Mouse (Mus musculus): ENCODE measurements around the gene Tff3. TPM values are rescaled to one million over a fixed set of nuclear protein-coding genes. Genes with fewer than 3 reads are reported as not detected.

Gene Tff3
- polyA plus RNA-seq, 1 experiment from 2014 or later, result 426 TPM

- Histone ChIP-seq H3K4me2 (ENCODE audit: low read length) (no peak overlapping the region), H3K9me3 (ENCODE audit: control insufficient read depth, low read length) (no peaks in the 10 kb centered on the region), H3K36me3 (ENCODE audit: control insufficient read depth, insufficient read depth, low read length) (no peaks in the 10 kb centered on the region), H3K4me1 (replicated peaks; ENCODE audit: control insufficient read depth, insufficient read depth, low read length) (no peaks in the 10 kb centered on the region), H3K9ac (ENCODE audit: low read length) (no peak overlapping the region), H3K27ac (ENCODE audit: low read depth) (no peak overlapping the region), H3K4me3 (ENCODE audit: low read depth, low read length) (no peak overlapping the region), H3K27me3 (replicated peaks; ENCODE audit: control insufficient read depth, insufficient read depth, low read length) (no peaks in the 10 kb centered on the region)
- ATAC-seq (replicated peaks; ENCODE audit: low FRiP score, low TSS enrichment, low read depth) (no peak), DNase-seq (ENCODE audit: low spot score) (no peak)
- WGBS, result 47% methylated on average over 6 of the region's 6 CpGs
These were observed 13.4 kb downstream of the Tff3 start for GRCm38 (mm10) chr17:31116063-31116462.

- ATAC-seq (replicated peaks; ENCODE audit: low FRiP score, low TSS enrichment, low read depth) (no peak), DNase-seq (ENCODE audit: low spot score) (no peak)
- Histone ChIP-seq H3K27ac (ENCODE audit: low read depth) (no peak overlapping the region), H3K4me1 (replicated peaks; ENCODE audit: control insufficient read depth, insufficient read depth, low read length) (no peaks in the 10 kb centered on the region), H3K4me2 (ENCODE audit: low read length) (no peak overlapping the region), H3K9me3 (ENCODE audit: control insufficient read depth, low read length) (no peaks in the 10 kb centered on the region), H3K4me3 (ENCODE audit: low read depth, low read length) (no peak overlapping the region), H3K9ac (ENCODE audit: low read length) (no peak overlapping the region), H3K36me3 (ENCODE audit: control insufficient read depth, insufficient read depth, low read length) (no peaks in the 10 kb centered on the region), H3K27me3 (replicated peaks; ENCODE audit: control insufficient read depth, insufficient read depth, low read length) (no peaks in the 10 kb centered on the region)
- WGBS, result 73% methylated on average over 9 of the region's 9 CpGs
These were observed 16.1 kb downstream of the Tff3 start for GRCm38 (mm10) chr17:31113191-31113856.

- DNase-seq (ENCODE audit: low spot score) (no peak), ATAC-seq (replicated peaks; ENCODE audit: low FRiP score, low TSS enrichment, low read depth) (no peak)
- WGBS, result 88% methylated on average over 15 of the region's 15 CpGs
These were observed 21.1 kb downstream of the Tff3 start for GRCm38 (mm10) chr17:31108388-31108787.

GRCm38 (mm10) chr17:31103823-31104222, 25.6 kb downstream of the Tff3 start:
- ATAC-seq (replicated peaks; ENCODE audit: low FRiP score, low TSS enrichment, low read depth) (no peak), DNase-seq (ENCODE audit: low spot score) (no peak)
- Histone ChIP-seq H3K27ac (ENCODE audit: low read depth) (no peak overlapping the region), H3K36me3 (ENCODE audit: control insufficient read depth, insufficient read depth, low read length) (no peaks in the 10 kb centered on the region), H3K27me3 (replicated peaks; ENCODE audit: control insufficient read depth, insufficient read depth, low read length) (no peaks in the 10 kb centered on the region), H3K4me1 (replicated peaks; ENCODE audit: control insufficient read depth, insufficient read depth, low read length) (no peaks in the 10 kb centered on the region), H3K4me2 (ENCODE audit: low read length) (no peak overlapping the region), H3K9me3 (ENCODE audit: control insufficient read depth, low read length) (no peaks in the 10 kb centered on the region), H3K4me3 (ENCODE audit: low read depth, low read length) (no peak overlapping the region), H3K9ac (ENCODE audit: low read length) (no peak overlapping the region)
- 83% methylated on average over 8 of the region's 8 CpGs for WGBS

More at GRCm38 (mm10) chr17:31108388-31108787, 21.1 kb downstream of the Tff3 start:
- Histone ChIP-seq H3K4me2 (ENCODE audit: low read length) (no peak overlapping the region), H3K36me3 (ENCODE audit: control insufficient read depth, insufficient read depth, low read length) (no peaks in the 10 kb centered on the region), H3K4me3 (ENCODE audit: low read depth, low read length) (no peak overlapping the region), H3K9me3 (ENCODE audit: control insufficient read depth, low read length) (no peaks in the 10 kb centered on the region), H3K27ac (ENCODE audit: low read depth) (no peak overlapping the region), H3K9ac (ENCODE audit: low read length) (no peak overlapping the region), H3K4me1 (replicated peaks; ENCODE audit: control insufficient read depth, insufficient read depth, low read length) (no peaks in the 10 kb centered on the region), H3K27me3 (replicated peaks; ENCODE audit: control insufficient read depth, insufficient read depth, low read length) (no peaks in the 10 kb centered on the region)

- H3K27ac ChIP-seq (ENCODE audit: low read depth), result no peak overlapping the region
- H3K4me3 ChIP-seq (ENCODE audit: low read depth, low read length), result no peak overlapping the region
- WGBS, result 87% methylated on average over 8 of the region's 8 CpGs
- H3K9me3 ChIP-seq (ENCODE audit: control insufficient read depth, low read length), result no peaks in the 10 kb centered on the region
- H3K9ac ChIP-seq (ENCODE audit: low read length), result no peak overlapping the region
- H3K36me3 ChIP-seq (ENCODE audit: control insufficient read depth, insufficient read depth, low read length), result no peaks in the 10 kb centered on the region
- H3K4me2 ChIP-seq (ENCODE audit: low read length), result no peak overlapping the region
- no peaks in the 10 kb centered on the region for H3K27me3 ChIP-seq (replicated peaks; ENCODE audit: control insufficient read depth, insufficient read depth, low read length)
- DNase-seq (ENCODE audit: low spot score) (no peak), ATAC-seq (replicated peaks; ENCODE audit: low FRiP score, low TSS enrichment, low read depth) (no peak)
- no peaks in the 10 kb centered on the region for H3K4me1 ChIP-seq (replicated peaks; ENCODE audit: control insufficient read depth, insufficient read depth, low read length)
These were observed 26.4 kb downstream of the Tff3 start for GRCm38 (mm10) chr17:31103007-31103570.

- Histone ChIP-seq H3K27ac (ENCODE audit: low read depth) (no peak overlapping the region), H3K9ac (ENCODE audit: low read length) (no peak overlapping the region), H3K4me2 (ENCODE audit: low read length) (no peak overlapping the region), H3K4me1 (replicated peaks; ENCODE audit: control insufficient read depth, insufficient read depth, low read length) (no peaks in the 10 kb centered on the region), H3K4me3 (ENCODE audit: low read depth, low read length) (no peak overlapping the region), H3K9me3 (ENCODE audit: control insufficient read depth, low read length) (no peaks in the 10 kb centered on the region), H3K27me3 (replicated peaks; ENCODE audit: control insufficient read depth, insufficient read depth, low read length) (no peaks in the 10 kb centered on the region), H3K36me3 (ENCODE audit: control insufficient read depth, insufficient read depth, low read length) (no peaks in the 10 kb centered on the region)
- DNase-seq (ENCODE audit: low spot score) (no peak), ATAC-seq (replicated peaks; ENCODE audit: low FRiP score, low TSS enrichment, low read depth) (no peak)
- WGBS, result 68% methylated on average over 5 of the region's 5 CpGs
These were observed 30.7 kb downstream of the Tff3 start for GRCm38 (mm10) chr17:31098788-31099187.

GRCm38 (mm10) chr17:31096893-31097292, 32.6 kb downstream of the Tff3 start:
- no peak overlapping the region for H3K27ac ChIP-seq (ENCODE audit: low read depth)
- no peak overlapping the region for H3K4me2 ChIP-seq (ENCODE audit: low read length)
- DNase-seq (ENCODE audit: low spot score) (no peak), ATAC-seq (replicated peaks; ENCODE audit: low FRiP score, low TSS enrichment, low read depth) (no peak)
- H3K36me3 ChIP-seq (ENCODE audit: control insufficient read depth, insufficient read depth, low read length), result no peaks in the 10 kb centered on the region
- no peak overlapping the region for H3K4me3 ChIP-seq (ENCODE audit: low read depth, low read length)
- no peaks in the 10 kb centered on the region for H3K4me1 ChIP-seq (replicated peaks; ENCODE audit: control insufficient read depth, insufficient read depth, low read length)
- no peaks in the 10 kb centered on the region for H3K27me3 ChIP-seq (replicated peaks; ENCODE audit: control insufficient read depth, insufficient read depth, low read length)
- no peak overlapping the region for H3K9ac ChIP-seq (ENCODE audit: low read length)
- no peaks in the 10 kb centered on the region for H3K9me3 ChIP-seq (ENCODE audit: control insufficient read depth, low read length)
- WGBS, result 97% methylated on average over 2 of the region's 2 CpGs

- Histone ChIP-seq H3K27ac (ENCODE audit: low read depth) (no peak overlapping the region), H3K4me2 (ENCODE audit: low read length) (no peak overlapping the region), H3K27me3 (replicated peaks; ENCODE audit: control insufficient read depth, insufficient read depth, low read length) (no peaks in the 10 kb centered on the region), H3K9ac (ENCODE audit: low read length) (no peak overlapping the region), H3K36me3 (ENCODE audit: control insufficient read depth, insufficient read depth, low read length) (no peaks in the 10 kb centered on the region), H3K9me3 (ENCODE audit: control insufficient read depth, low read length) (no peaks in the 10 kb centered on the region), H3K4me1 (replicated peaks; ENCODE audit: control insufficient read depth, insufficient read depth, low read length) (no peaks in the 10 kb centered on the region), H3K4me3 (ENCODE audit: low read depth, low read length) (no peak overlapping the region)
- no peak for ATAC-seq (replicated peaks; ENCODE audit: low FRiP score, low TSS enrichment, low read depth)
- DNase-seq (ENCODE audit: low spot score), result no peak
- WGBS, result 81% methylated on average over 7 of the region's 7 CpGs
These were observed 33.9 kb downstream of the Tff3 start for GRCm38 (mm10) chr17:31095570-31095969.

- WGBS, result 48% methylated on average over 5 of the region's 5 CpGs
- no peak for ATAC-seq (replicated peaks; ENCODE audit: low FRiP score, low TSS enrichment, low read depth)
- DNase-seq (ENCODE audit: low spot score), result no peak
- H3K4me2 ChIP-seq (ENCODE audit: low read length), result no peak overlapping the region
- H3K27me3 ChIP-seq (replicated peaks; ENCODE audit: control insufficient read depth, insufficient read depth, low read length), result no peaks in the 10 kb centered on the region
- H3K9ac ChIP-seq (ENCODE audit: low read length), result no peak overlapping the region
- H3K36me3 ChIP-seq (ENCODE audit: control insufficient read depth, insufficient read depth, low read length), result no peaks in the 10 kb centered on the region
- no peak overlapping the region for H3K27ac ChIP-seq (ENCODE audit: low read depth)
- no peak overlapping the region for H3K4me3 ChIP-seq (ENCODE audit: low read depth, low read length)
- H3K9me3 ChIP-seq (ENCODE audit: control insufficient read depth, low read length), result no peaks in the 10 kb centered on the region
- H3K4me1 ChIP-seq (replicated peaks; ENCODE audit: control insufficient read depth, insufficient read depth, low read length), result no peaks in the 10 kb centered on the region; the same call in 1 of the 2 replicates
These were observed 34.7 kb downstream of the Tff3 start for GRCm38 (mm10) chr17:31094781-31095180.

All from intestine, embryonic 14.5 days (tissue).